Mouse (Mus musculus) myocyte (in vitro differentiated cells): ENCODE data around the gene Etv6. TPM values are rescaled to one million over a fixed set of nuclear protein-coding genes. Genes with fewer than 3 reads are reported as not detected.
A peak's percentile ranks its signal among the peaks of the same experiment; 100 is the strongest.

Experiments used
- H3K27me3 ChIP-seq: one replicate; pipeline ENCODE4 v1.6.1; 2011; ENCODE audit not compliant: control insufficient read depth, insufficient read depth, insufficient read length
- H3K36me3 ChIP-seq: one replicate; pipeline ENCODE4 v1.6.1; 2011; ENCODE audit not compliant: control insufficient read depth, insufficient read depth
- H3K4me2 ChIP-seq: one replicate; pipeline ENCODE4 v1.6.1; 2011; ENCODE audit warnings: low read depth, control low read depth
- H3K4me3 ChIP-seq: one replicate; pipeline ENCODE4 v1.5.1; 2011; ENCODE audit warnings: mild to moderate bottlenecking, control low read depth, moderate library complexity
- H3K79me2 ChIP-seq: one replicate; pipeline ENCODE4 v1.6.1; 2011; ENCODE audit not compliant: control insufficient read depth, insufficient read depth
- H3ac ChIP-seq: one replicate; pipeline ENCODE4 v1.6.1; 2011; ENCODE audit not compliant: control insufficient read depth, insufficient read length
- CEBPB ChIP-seq: IDR thresholded peaks from 2 replicates; pipeline ENCODE4 v1.6.1; 2011; ENCODE audit warnings: mild to moderate bottlenecking, moderate library complexity; ENCODE audit not compliant: poor library complexity, insufficient read depth, severe bottlenecking
- E2F4 ChIP-seq: IDR thresholded peaks from one replicate; pipeline ENCODE4 v1.6.1; 2011; ENCODE audit warnings: mild to moderate bottlenecking, control low read depth, moderate library complexity; ENCODE audit not compliant: insufficient read depth
- MAX ChIP-seq: IDR thresholded peaks from one replicate; pipeline ENCODE4 v1.6.1; 2011; ENCODE audit warnings: low read depth, mild to moderate bottlenecking, control low read depth
- MYOD1 ChIP-seq, 3 experiments: IDR thresholded peaks; one replicate each; pipeline ENCODE4 v1.6.1; 2011; ENCODE audit warnings: control low read depth in 2 of 3, low read depth in 2 of 3, mild to moderate bottlenecking in 2 of 3, moderate library complexity in 1 of 3; ENCODE audit not compliant: insufficient read length in 2 of 3, control insufficient read depth in 1 of 3
- MYOG ChIP-seq, 3 experiments: IDR thresholded peaks; one replicate each; pipeline ENCODE4 v1.6.1; 2011; ENCODE audit warnings: control low read depth in 2 of 3, low read depth in 2 of 3, mild to moderate bottlenecking in 2 of 3; ENCODE audit not compliant: insufficient read length in 2 of 3, control insufficient read depth in 1 of 3, insufficient read depth in 1 of 3
- POLR2A ChIP-seq: IDR thresholded peaks from one replicate; pipeline ENCODE4 v1.6.1; 2011; ENCODE audit warnings: low read depth, mild to moderate bottlenecking, control low read depth, moderate library complexity; ENCODE audit not compliant: insufficient read length
- POLR2AphosphoS2 ChIP-seq: IDR thresholded peaks from one replicate; pipeline ENCODE4 v1.6.1; 2011; ENCODE audit warnings: low read depth, control low read depth; ENCODE audit not compliant: insufficient read length
- REST ChIP-seq: IDR thresholded peaks from one replicate; pipeline ENCODE4 v1.6.1; 2011; ENCODE audit warnings: mild to moderate bottlenecking, control low read depth, moderate library complexity; ENCODE audit not compliant: insufficient read depth, insufficient read length
- SRF ChIP-seq: IDR thresholded peaks from one replicate; pipeline ENCODE4 v1.6.1; 2011; ENCODE audit warnings: low read depth; ENCODE audit not compliant: control insufficient read depth, insufficient read length
- TCF12 ChIP-seq: IDR thresholded peaks from one replicate; pipeline ENCODE4 v1.6.1; 2011; ENCODE audit warnings: mild to moderate bottlenecking, control low read depth; ENCODE audit not compliant: poor library complexity, insufficient read depth, severe bottlenecking
- TCF3 ChIP-seq: IDR thresholded peaks from one replicate; pipeline ENCODE4 v1.6.1; 2011; ENCODE audit warnings: low read depth, control low read depth; ENCODE audit not compliant: insufficient read length
- USF1 ChIP-seq: IDR thresholded peaks from one replicate; pipeline ENCODE4 v1.6.1; 2011; ENCODE audit warnings: low read depth, mild to moderate bottlenecking, control low read depth, moderate library complexity
- polyA plus RNA-seq: library from polyadenylated mRNA; unstranded; fragments of >200 nt; fragmentation: generic; extraction: Trizol; gene quantifications from one replicate; pipeline ENCODE4 v1.2.1, GENCODE M21; 2012; ENCODE audit warnings: missing spikeins

Etv6 gene
- polyA plus RNA-seq, 1 experiment: 6.8 TPM

DNA sequence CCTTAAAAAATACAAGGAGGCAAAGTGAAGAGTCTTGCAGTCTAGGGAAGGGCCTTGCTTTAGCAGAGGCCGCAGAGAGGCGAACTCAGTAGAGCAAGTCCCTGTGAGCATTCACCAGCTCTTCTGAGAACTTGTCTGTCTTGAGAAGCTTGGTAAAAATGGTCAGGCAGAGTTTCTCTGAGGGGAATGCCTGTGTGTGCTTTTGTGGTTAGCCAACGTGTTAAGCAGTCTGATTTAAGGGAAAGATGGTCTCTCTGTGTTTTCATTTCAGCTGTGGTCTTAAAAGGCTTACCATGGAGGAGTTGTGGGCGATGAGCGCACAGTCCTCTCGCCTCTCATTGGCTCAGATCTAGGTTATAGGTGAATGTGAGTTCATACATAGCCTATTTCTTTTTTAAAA is 12.5 kb downstream of the Etv6 start:
- no peak for TF ChIP-seq TCF3
- no peak for TF ChIP-seq POLR2A
- no peaks in the 10 kb centered on the region for H3K27me3 ChIP-seq
- peaks cover 79% of the 10 kb centered on the region for H3K79me2 ChIP-seq
- H3K4me2 ChIP-seq: no peak overlapping the region
- H3K36me3 ChIP-seq: no peaks in the 10 kb centered on the region
- no peak overlapping the region for H3ac ChIP-seq
- H3K4me3 ChIP-seq: no peak overlapping the region

DNA sequence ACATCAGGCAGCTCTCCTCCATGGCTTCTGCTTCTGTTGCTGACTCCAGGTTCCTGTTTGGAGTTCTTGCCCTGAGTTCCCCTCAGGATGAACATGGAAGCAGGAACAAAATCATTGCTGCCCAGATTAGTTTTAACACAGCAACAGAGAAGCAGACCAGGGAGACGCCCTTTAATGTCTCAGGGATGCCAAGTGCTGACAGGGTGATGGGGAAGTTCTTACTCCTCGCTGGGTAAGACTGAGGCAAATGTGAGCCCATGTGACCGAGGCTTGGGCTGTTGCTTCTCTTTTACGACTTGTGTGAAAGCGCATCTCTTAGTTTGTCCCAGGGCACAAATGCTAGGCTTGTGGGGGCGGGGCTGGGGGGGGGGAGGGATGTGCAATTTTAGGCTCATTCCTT is 13.5 kb downstream of the Etv6 start:
- no peaks in the 10 kb centered on the region for H3K36me3 ChIP-seq
- TF ChIP-seq POLR2AphosphoS2: no peak
- TF ChIP-seq MYOD1 (IDR thresholded peaks at IDR 0.05; ENCODE audit: control insufficient read depth in 1 of 3, insufficient read length in 2 of 3, low read depth in 2 of 3): no peak
- TF ChIP-seq SRF: no peak
- no peak for TF ChIP-seq CEBPB
- no peak for TF ChIP-seq MYOG (IDR thresholded peaks at IDR 0.05; ENCODE audit: control insufficient read depth in 1 of 3, insufficient read depth in 1 of 3, insufficient read length in 2 of 3, low read depth in 2 of 3)
- no peak for TF ChIP-seq USF1
- no peak for TF ChIP-seq MAX
- TF ChIP-seq TCF12: no peak
- TF ChIP-seq TCF3: no peak
- no peak for TF ChIP-seq E2F4
- TF ChIP-seq POLR2A: no peak
- no peak for TF ChIP-seq REST
- peaks cover 77% of the 10 kb centered on the region for H3K79me2 ChIP-seq
- H3K4me2 ChIP-seq: no peak overlapping the region
- no peak overlapping the region for H3ac ChIP-seq
- H3K27me3 ChIP-seq: no peaks in the 10 kb centered on the region
- no peak overlapping the region for H3K4me3 ChIP-seq

DNA sequence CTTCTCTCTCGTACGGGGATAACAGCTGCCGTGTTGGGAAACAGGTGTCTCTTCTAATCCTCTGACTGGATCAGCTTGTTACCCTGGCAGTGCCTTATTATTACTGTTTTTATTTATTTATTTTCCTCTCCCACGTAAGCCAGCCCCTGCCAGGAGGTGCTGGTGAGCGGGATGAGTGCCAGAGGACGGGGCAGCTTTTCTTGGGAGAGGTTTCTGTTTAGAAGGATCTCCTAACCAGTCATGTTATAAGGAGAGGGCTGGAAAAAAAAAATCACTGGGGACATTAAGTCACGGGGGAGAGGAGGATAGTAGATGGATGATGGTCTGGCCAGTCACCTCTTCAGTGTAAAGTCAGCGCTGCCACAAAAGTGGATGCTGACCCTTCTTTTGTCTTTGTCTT is 15.0 kb downstream of the Etv6 start:
- no peak overlapping the region for H3K4me3 ChIP-seq
- H3K79me2 ChIP-seq: peaks cover 70% of the 10 kb centered on the region
- H3K36me3 ChIP-seq: no peaks in the 10 kb centered on the region
- peak in 2 of 3 experiments; percentile 25 to 45 for TF ChIP-seq MYOG (IDR thresholded peaks at IDR 0.05; ENCODE audit: control insufficient read depth in 1 of 3, insufficient read depth in 1 of 3, insufficient read length in 2 of 3, low read depth in 2 of 3)
- no peak for TF ChIP-seq E2F4
- TF ChIP-seq MYOD1 (IDR thresholded peaks at IDR 0.05; ENCODE audit: control insufficient read depth in 1 of 3, insufficient read length in 2 of 3, low read depth in 2 of 3): peak in 2 of 3 experiments; percentile 16 to 79
- TF ChIP-seq SRF: no peak
- H3ac ChIP-seq: no peak overlapping the region
- H3K4me2 ChIP-seq: no peak overlapping the region
- no peaks in the 10 kb centered on the region for H3K27me3 ChIP-seq

DNA sequence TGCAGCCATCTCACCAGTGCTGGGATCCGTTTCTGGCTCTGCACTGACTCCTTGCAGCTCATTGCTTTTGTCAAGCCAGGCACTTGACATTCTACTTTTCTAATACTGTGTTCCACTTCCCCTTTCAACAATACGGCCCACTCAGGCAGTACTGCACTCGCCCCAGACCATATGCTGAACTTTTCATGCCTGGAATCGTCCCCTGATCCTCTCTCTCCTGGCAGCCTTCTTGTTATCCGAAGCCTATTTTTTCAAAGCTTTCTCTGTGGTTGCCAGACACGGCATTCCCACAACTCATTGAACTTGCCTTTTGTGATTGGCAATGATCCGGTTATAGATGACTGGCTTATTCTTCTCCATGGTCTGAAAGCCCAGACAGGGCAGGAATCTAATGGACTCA is 16.4 kb downstream of the Etv6 start:
- Histone ChIP-seq H3ac (no peak overlapping the region), H3K79me2 (peaks cover 64% of the 10 kb centered on the region), H3K27me3 (no peaks in the 10 kb centered on the region), H3K4me3 (no peak overlapping the region), H3K36me3 (no peaks in the 10 kb centered on the region), H3K4me2 (no peak overlapping the region)
- TF ChIP-seq REST (no peak), TCF3 (no peak), MYOG (IDR thresholded peaks at IDR 0.05; ENCODE audit: control insufficient read depth in 1 of 3, insufficient read depth in 1 of 3, insufficient read length in 2 of 3, low read depth in 2 of 3) (no peak), POLR2A (no peak), USF1 (no peak), POLR2AphosphoS2 (no peak), E2F4 (no peak), MAX (no peak), CEBPB (no peak), SRF (no peak), TCF12 (no peak), MYOD1 (IDR thresholded peaks at IDR 0.05; ENCODE audit: control insufficient read depth in 1 of 3, insufficient read length in 2 of 3, low read depth in 2 of 3) (no peak)

DNA sequence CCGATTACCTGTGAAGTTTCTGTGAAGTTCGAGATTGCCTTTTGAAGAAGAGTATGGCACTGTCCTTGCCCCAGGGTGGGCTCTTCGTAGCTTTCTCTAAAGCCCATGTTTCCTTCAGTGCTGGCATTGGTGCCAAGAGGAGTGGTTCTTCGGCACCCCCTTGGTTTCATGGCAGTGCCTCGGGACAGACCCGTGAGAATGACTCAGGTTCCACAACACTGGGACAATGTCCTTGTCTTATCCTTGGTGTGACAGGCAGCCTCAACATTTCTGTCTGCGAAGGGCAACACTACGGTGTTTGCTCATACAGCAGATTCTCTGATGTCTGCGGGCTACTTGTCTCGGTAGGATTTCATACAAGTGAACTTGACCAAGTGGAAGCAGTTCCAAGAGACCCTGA is 17.6 kb downstream of the Etv6 start:
- H3K27me3 ChIP-seq: no peaks in the 10 kb centered on the region
- no peak overlapping the region for H3K4me3 ChIP-seq
- no peaks in the 10 kb centered on the region for H3K36me3 ChIP-seq
- H3K79me2 ChIP-seq: peaks cover 61% of the 10 kb centered on the region
- H3ac ChIP-seq: no peak overlapping the region
- no peak overlapping the region for H3K4me2 ChIP-seq
- TF ChIP-seq REST: no peak
- TF ChIP-seq SRF: no peak
- no peak for TF ChIP-seq POLR2AphosphoS2
- TF ChIP-seq USF1: no peak
- no peak for TF ChIP-seq TCF3
- no peak for TF ChIP-seq MAX
- no peak for TF ChIP-seq MYOG (IDR thresholded peaks at IDR 0.05; ENCODE audit: control insufficient read depth in 1 of 3, insufficient read depth in 1 of 3, insufficient read length in 2 of 3, low read depth in 2 of 3)
- no peak for TF ChIP-seq CEBPB
- no peak for TF ChIP-seq POLR2A
- no peak for TF ChIP-seq TCF12
- no peak for TF ChIP-seq MYOD1 (IDR thresholded peaks at IDR 0.05; ENCODE audit: control insufficient read depth in 1 of 3, insufficient read length in 2 of 3, low read depth in 2 of 3)
- no peak for TF ChIP-seq E2F4
